Mouse (Mus musculus) kidney, embryonic 14.5 days (tissue): Measurements from ENCODE around the gene Fam198a. TPM values are rescaled to one million over a fixed set of nuclear protein-coding genes. Genes with fewer than 3 reads are reported as not detected.

Experiments
- ATAC-seq: fragments of 200-750 bp; cut with Nextera tagmentation; 2 replicates; pipeline ENCODE4 v1.8.0; 2017; ENCODE audit warnings: moderate number of reproducible peaks, mild to moderate bottlenecking, moderate TSS enrichment, moderate library complexity; ENCODE audit not compliant: low FRiP score, low TSS enrichment
- H3K27ac ChIP-seq: fragments of 300-500 bp; sonication (generic); 2 replicates; pipeline ENCODE4 v1.5.1; 2014; ENCODE audit warnings: low read depth, mild to moderate bottlenecking, low read length, moderate library complexity, mixed read lengths
- H3K27me3 ChIP-seq: fragments of 300-500 bp; sonication (generic); 2 replicates; pipeline ENCODE4 v1.6.1; 2014; ENCODE audit warnings: mild to moderate bottlenecking, low read length; ENCODE audit not compliant: control insufficient read depth, insufficient read depth
- H3K36me3 ChIP-seq: fragments of 300-500 bp; sonication (generic); 2 replicates; pipeline ENCODE4 v1.6.1; 2014; ENCODE audit warnings: low read length, mixed read lengths; ENCODE audit not compliant: control insufficient read depth, insufficient read depth
- H3K4me1 ChIP-seq: fragments of 300-500 bp; sonication (generic); 2 replicates; pipeline ENCODE4 v1.6.1; 2014; ENCODE audit warnings: low read length, mixed read lengths; ENCODE audit not compliant: control insufficient read depth, insufficient read depth
- H3K4me2 ChIP-seq: fragments of 300-500 bp; sonication (generic); replicated peaks from 2 replicates; pipeline ENCODE4 v1.6.1; 2014; ENCODE audit warnings: low read depth, mild to moderate bottlenecking, low read length
- H3K4me3 ChIP-seq: fragments of 300-500 bp; sonication (generic); 2 replicates; pipeline ENCODE4 v1.5.1; 2014; ENCODE audit warnings: mild to moderate bottlenecking, low read length
- H3K9ac ChIP-seq: fragments of 300-500 bp; sonication (generic); 2 replicates; pipeline ENCODE4 v1.6.1; 2014; ENCODE audit warnings: low read depth, mild to moderate bottlenecking, low read length, moderate library complexity
- H3K9me3 ChIP-seq: fragments of 300-500 bp; sonication (generic); 2 replicates; pipeline ENCODE4 v1.6.1; 2016; ENCODE audit warnings: low read length; ENCODE audit not compliant: control insufficient read depth
- WGBS: fragments of 180-500 bp; shearing (Covaris S2); extraction: QIAGEN DNeasy Blood & Tissue Kit; methylation state at CpG from one replicate; pipeline ENCODE4 v1.1.7; 2014; 5-methylcytosine and 5-hydroxymethylcytosine counted together
- polyA plus RNA-seq: library from polyadenylated mRNA; unstranded; fragments of >200 nt; fragmentation: Nextera tagmentation; extraction: Ambion mirVana; gene quantifications from 2 replicates; pipeline ENCODE4 v1.2.1, GENCODE M21; 2014

The Fam198a gene
- polyA plus RNA-seq, 1 experiment from 2014 or later: 1.0 TPM

- H3K27ac ChIP-seq: no peak overlapping the region
- no peaks in the 10 kb centered on the region for H3K27me3 ChIP-seq
- no peak for ATAC-seq
- 92% methylated on average over 17 of the region's 17 CpGs for WGBS
- H3K9ac ChIP-seq: no peak overlapping the region
- no peak overlapping the region for H3K4me3 ChIP-seq
- no peaks in the 10 kb centered on the region for H3K9me3 ChIP-seq
- no peak overlapping the region for H3K4me2 ChIP-seq
- no peaks in the 10 kb centered on the region for H3K4me1 ChIP-seq
- no peaks in the 10 kb centered on the region for H3K36me3 ChIP-seq
Observed at GRCm38 (mm10) chr9:121908321-121908720, 42.5 kb upstream of the Fam198a start.

GRCm38 (mm10) chr9:121909635-121910034, 41.2 kb upstream of the Fam198a start:
- Histone ChIP-seq H3K27ac (no peak overlapping the region), H3K4me1 (no peaks in the 10 kb centered on the region), H3K4me3 (no peak overlapping the region), H3K27me3 (no peaks in the 10 kb centered on the region), H3K9me3 (no peaks in the 10 kb centered on the region), H3K9ac (no peak overlapping the region), H3K36me3 (no peaks in the 10 kb centered on the region), H3K4me2 (no peak overlapping the region)
- no peak for ATAC-seq
- 67% methylated on average over 6 of the region's 6 CpGs for WGBS

DNA sequence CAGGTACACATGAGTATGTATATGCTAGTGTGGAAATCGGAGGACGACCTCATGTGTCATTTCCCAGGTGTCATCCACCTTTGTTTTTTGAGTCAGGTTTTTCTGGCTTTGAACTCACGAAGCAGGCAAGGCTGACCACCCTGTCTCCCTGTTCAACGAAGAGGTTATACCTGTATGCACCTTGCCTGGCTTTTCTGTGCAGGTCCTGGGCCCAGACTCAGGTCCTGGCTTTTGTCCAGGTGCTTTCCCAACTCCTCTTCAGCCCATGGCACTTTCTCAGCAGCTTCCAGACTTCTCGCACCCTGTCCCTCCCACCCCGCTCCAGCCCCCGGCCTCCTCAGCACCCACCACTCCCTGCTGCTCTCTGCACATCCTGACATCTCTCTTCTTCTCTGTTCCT, 39.6 kb upstream of the Fam198a start:
- Histone ChIP-seq H3K27me3 (no peaks in the 10 kb centered on the region), H3K4me3 (no peak overlapping the region), H3K4me2 (no peak overlapping the region), H3K4me1 (no peaks in the 10 kb centered on the region), H3K36me3 (no peaks in the 10 kb centered on the region), H3K27ac (no peak overlapping the region), H3K9me3 (no peaks in the 10 kb centered on the region), H3K9ac (no peak overlapping the region)
- no peak for ATAC-seq
- 91% methylated on average over 7 of the region's 7 CpGs for WGBS

- whole genome bisulfite sequencing: 79% methylated on average over 4 of the region's 4 CpGs
Observed at GRCm38 (mm10) chr9:121912786-121913185, 38.0 kb upstream of the Fam198a start.

GRCm38 (mm10) chr9:121914226-121914757, 36.5 kb upstream of the Fam198a start:
- no peak overlapping the region for H3K27ac ChIP-seq
- ATAC-seq: no peak
- H3K36me3 ChIP-seq: no peaks in the 10 kb centered on the region
- no peak overlapping the region for H3K4me3 ChIP-seq
- H3K9ac ChIP-seq: no peak overlapping the region
- no peaks in the 10 kb centered on the region for H3K4me1 ChIP-seq
- no peaks in the 10 kb centered on the region for H3K27me3 ChIP-seq
- WGBS: 80% methylated on average over 8 of the region's 8 CpGs
- no peak overlapping the region for H3K4me2 ChIP-seq
- H3K9me3 ChIP-seq: no peaks in the 10 kb centered on the region

More at GRCm38 (mm10) chr9:121912786-121913185, 38.0 kb upstream of the Fam198a start:
- H3K4me2 ChIP-seq: no peak overlapping the region
- no peak overlapping the region for H3K27ac ChIP-seq
- no peaks in the 10 kb centered on the region for H3K27me3 ChIP-seq
- no peak overlapping the region for H3K4me3 ChIP-seq
- H3K4me1 ChIP-seq: no peaks in the 10 kb centered on the region
- no peaks in the 10 kb centered on the region for H3K36me3 ChIP-seq
- H3K9ac ChIP-seq: no peak overlapping the region
- no peaks in the 10 kb centered on the region for H3K9me3 ChIP-seq
- ATAC-seq: no peak

- H3K27ac ChIP-seq: no peak overlapping the region
- no peak for ATAC-seq
- WGBS: 86% methylated on average over 10 of the region's 10 CpGs
- H3K4me1 ChIP-seq: no peaks in the 10 kb centered on the region
- no peak overlapping the region for H3K9ac ChIP-seq
- H3K4me3 ChIP-seq: no peak overlapping the region
- H3K4me2 ChIP-seq: no peak overlapping the region
- H3K27me3 ChIP-seq: no peaks in the 10 kb centered on the region
- no peaks in the 10 kb centered on the region for H3K9me3 ChIP-seq
- H3K36me3 ChIP-seq: no peaks in the 10 kb centered on the region
Observed at GRCm38 (mm10) chr9:121915056-121915455, 35.7 kb upstream of the Fam198a start.

GRCm38 (mm10) chr9:121916102-121916501, 34.7 kb upstream of the Fam198a start, which contains the start of gene Cyp8b1:
Gene Cyp8b1 (minus strand): TSS chr9:121916305.
- no peaks in the 10 kb centered on the region for H3K4me1 ChIP-seq
- ATAC-seq: no peak
- no peak within 1 kb of the TSS for H3K4me2 ChIP-seq
- no peak within 1 kb of the TSS for H3K4me3 ChIP-seq
- H3K36me3 ChIP-seq: no peaks in the 10 kb centered on the region
- H3K9me3 ChIP-seq: no peaks in the 10 kb centered on the region
- no peak within 1 kb of the TSS for H3K9ac ChIP-seq
- WGBS: 81% methylated on average over 8 of the region's 8 CpGs
- H3K27me3 ChIP-seq: no peaks in the 10 kb centered on the region
- H3K27ac ChIP-seq: no peak within 1 kb of the TSS

GRCm38 (mm10) chr9:121919027-121919501, 31.7 kb upstream of the Fam198a start:
- H3K9ac ChIP-seq: no peak overlapping the region
- 74% methylated on average over 10 of the region's 10 CpGs for WGBS
- H3K36me3 ChIP-seq: no peaks in the 10 kb centered on the region
- no peaks in the 10 kb centered on the region for H3K4me1 ChIP-seq
- no peaks in the 10 kb centered on the region for H3K9me3 ChIP-seq
- no peak for ATAC-seq
- no peak overlapping the region for H3K4me2 ChIP-seq
- H3K27ac ChIP-seq: no peak overlapping the region
- H3K27me3 ChIP-seq: no peaks in the 10 kb centered on the region
- H3K4me3 ChIP-seq: no peak overlapping the region

- H3K4me1 ChIP-seq: no peaks in the 10 kb centered on the region
- no peak overlapping the region for H3K4me3 ChIP-seq
- H3K4me2 ChIP-seq: no peak overlapping the region
- H3K27me3 ChIP-seq: no peaks in the 10 kb centered on the region
- no peak for ATAC-seq
- no peak overlapping the region for H3K27ac ChIP-seq
- no peaks in the 10 kb centered on the region for H3K9me3 ChIP-seq
- 86% methylated on average over 8 of the region's 8 CpGs for WGBS
- H3K9ac ChIP-seq: no peak overlapping the region
- no peaks in the 10 kb centered on the region for H3K36me3 ChIP-seq
Observed at GRCm38 (mm10) chr9:121923443-121923842, 27.3 kb upstream of the Fam198a start.
